Mouse (Mus musculus): ENCODE measurements around the gene Lect2. TPM values are rescaled to one million over a fixed set of nuclear protein-coding genes. Genes with fewer than 3 reads are reported as not detected.

Lect2 gene
- polyA plus RNA-seq, 1 experiment from 2014 or later, result 0.88 TPM

- no peak overlapping the region for H3K4me2 ChIP-seq (ENCODE audit: low read length)
- DNase-seq (ENCODE audit: low spot score) (no peak), ATAC-seq (replicated peaks; ENCODE audit: low FRiP score, low read depth) (no peak)
- H3K27ac ChIP-seq, result no peak overlapping the region
- H3K9ac ChIP-seq (ENCODE audit: low read depth, low read length), result no peak overlapping the region
- no peaks in the 10 kb centered on the region for H3K36me3 ChIP-seq (ENCODE audit: insufficient read depth, low read length)
- no peak overlapping the region for H3K4me3 ChIP-seq (replicated peaks; ENCODE audit: low read depth, low read length)
- no peaks in the 10 kb centered on the region for H3K4me1 ChIP-seq (replicated peaks; ENCODE audit: insufficient read depth, low read length)
- TF ChIP-seq CTCF (IDR thresholded peaks at IDR 0.05; ENCODE audit: low read depth), result no peak
- WGBS, result 61% methylated on average over 8 of the region's 8 CpGs
- H3K9me3 ChIP-seq (replicated peaks; ENCODE audit: low read length), result no peaks in the 10 kb centered on the region
- H3K27me3 ChIP-seq (ENCODE audit: insufficient read depth, low read length), result no peaks in the 10 kb centered on the region
Observed at GRCm38 (mm10) chr13:56561129-56561528, 12.8 kb upstream of the Lect2 start.

GRCm38 (mm10) chr13:56559841-56560370 lies 11.6 kb upstream of the Lect2 start:
- WGBS, result 74% methylated on average over 6 of the region's 6 CpGs
- Histone ChIP-seq H3K27me3 (ENCODE audit: insufficient read depth, low read length) (no peaks in the 10 kb centered on the region), H3K4me2 (ENCODE audit: low read length) (no peak overlapping the region), H3K4me3 (replicated peaks; ENCODE audit: low read depth, low read length) (no peak overlapping the region), H3K9ac (ENCODE audit: low read depth, low read length) (no peak overlapping the region), H3K27ac (no peak overlapping the region), H3K36me3 (ENCODE audit: insufficient read depth, low read length) (no peaks in the 10 kb centered on the region), H3K4me1 (replicated peaks; ENCODE audit: insufficient read depth, low read length) (no peaks in the 10 kb centered on the region), H3K9me3 (replicated peaks; ENCODE audit: low read length) (no peaks in the 10 kb centered on the region)
- DNase-seq (ENCODE audit: low spot score) (no peak), ATAC-seq (replicated peaks; ENCODE audit: low FRiP score, low read depth) (no peak)
- no peak for TF ChIP-seq CTCF (IDR thresholded peaks at IDR 0.05; ENCODE audit: low read depth)

GRCm38 (mm10) chr13:56558811-56559210 lies 10.5 kb upstream of the Lect2 start:
- ATAC-seq (replicated peaks; ENCODE audit: low FRiP score, low read depth) (0 out of 2 replicates have a peak, but pooled peaks have one; percentile 44), DNase-seq (ENCODE audit: low spot score) (no peak)
- no peak overlapping the region for H3K27ac ChIP-seq
- no peaks in the 10 kb centered on the region for H3K9me3 ChIP-seq (replicated peaks; ENCODE audit: low read length)
- no peak for TF ChIP-seq CTCF (IDR thresholded peaks at IDR 0.05; ENCODE audit: low read depth)
- WGBS, result 60% methylated on average over 3 of the region's 3 CpGs
- no peaks in the 10 kb centered on the region for H3K27me3 ChIP-seq (ENCODE audit: insufficient read depth, low read length)
- no peaks in the 10 kb centered on the region for H3K36me3 ChIP-seq (ENCODE audit: insufficient read depth, low read length)
- no peaks in the 10 kb centered on the region for H3K4me1 ChIP-seq (replicated peaks; ENCODE audit: insufficient read depth, low read length)
- H3K4me2 ChIP-seq (ENCODE audit: low read length), result no peak overlapping the region
- H3K9ac ChIP-seq (ENCODE audit: low read depth, low read length), result no peak overlapping the region
- no peak overlapping the region for H3K4me3 ChIP-seq (replicated peaks; ENCODE audit: low read depth, low read length)

- Histone ChIP-seq H3K27me3 (ENCODE audit: insufficient read depth, low read length) (no peaks in the 10 kb centered on the region), H3K4me2 (ENCODE audit: low read length) (no peak overlapping the region), H3K27ac (no peak overlapping the region), H3K36me3 (ENCODE audit: insufficient read depth, low read length) (no peaks in the 10 kb centered on the region), H3K9ac (ENCODE audit: low read depth, low read length) (no peak overlapping the region), H3K4me1 (replicated peaks; ENCODE audit: insufficient read depth, low read length) (no peaks in the 10 kb centered on the region), H3K9me3 (replicated peaks; ENCODE audit: low read length) (no peaks in the 10 kb centered on the region), H3K4me3 (replicated peaks; ENCODE audit: low read depth, low read length) (no peak overlapping the region)
- 61% methylated on average over 3 of the region's 3 CpGs for WGBS
- ATAC-seq (replicated peaks; ENCODE audit: low FRiP score, low read depth) (no peak), DNase-seq (ENCODE audit: low spot score) (no peak)
- no peak for TF ChIP-seq CTCF (IDR thresholded peaks at IDR 0.05; ENCODE audit: low read depth)
Observed at GRCm38 (mm10) chr13:56556701-56557100, 8.4 kb upstream of the Lect2 start.

GRCm38 (mm10) chr13:56555957-56556356 lies 7.7 kb upstream of the Lect2 start:
- H3K27ac ChIP-seq, result no peak overlapping the region
- peak; percentile 90 for DNase-seq (ENCODE audit: low spot score)
- peak; percentile 76 for TF ChIP-seq CTCF (IDR thresholded peaks at IDR 0.05; ENCODE audit: low read depth)
- no peaks in the 10 kb centered on the region for H3K36me3 ChIP-seq (ENCODE audit: insufficient read depth, low read length)
- no peak overlapping the region for H3K4me3 ChIP-seq (replicated peaks; ENCODE audit: low read depth, low read length)
- H3K9ac ChIP-seq (ENCODE audit: low read depth, low read length), result no peak overlapping the region
- no peaks in the 10 kb centered on the region for H3K9me3 ChIP-seq (replicated peaks; ENCODE audit: low read length)
- no peak overlapping the region for H3K4me2 ChIP-seq (ENCODE audit: low read length)
- no peak for ATAC-seq (replicated peaks; ENCODE audit: low FRiP score, low read depth)
- H3K4me1 ChIP-seq (replicated peaks; ENCODE audit: insufficient read depth, low read length), result no peaks in the 10 kb centered on the region
- WGBS, result 0% methylated on average over 1 of the region's 1 CpGs
- H3K27me3 ChIP-seq (ENCODE audit: insufficient read depth, low read length), result no peaks in the 10 kb centered on the region

- 14% methylated on average over 2 of the region's 2 CpGs for WGBS
- Histone ChIP-seq H3K4me2 (ENCODE audit: low read length) (no peak overlapping the region), H3K4me1 (replicated peaks; ENCODE audit: insufficient read depth, low read length) (no peaks in the 10 kb centered on the region), H3K9me3 (replicated peaks; ENCODE audit: low read length) (no peaks in the 10 kb centered on the region), H3K27me3 (ENCODE audit: insufficient read depth, low read length) (no peaks in the 10 kb centered on the region), H3K4me3 (replicated peaks; ENCODE audit: low read depth, low read length) (no peak overlapping the region), H3K36me3 (ENCODE audit: insufficient read depth, low read length) (no peaks in the 10 kb centered on the region), H3K9ac (ENCODE audit: low read depth, low read length) (no peak overlapping the region), H3K27ac (no peak overlapping the region)
- ATAC-seq (replicated peaks; ENCODE audit: low FRiP score, low read depth) (no peak), DNase-seq (ENCODE audit: low spot score) (peak; percentile 85)
- TF ChIP-seq CTCF (IDR thresholded peaks at IDR 0.05; ENCODE audit: low read depth), result peak; percentile 71
Observed at GRCm38 (mm10) chr13:56554409-56554808, 6.1 kb upstream of the Lect2 start.

- H3K27me3 ChIP-seq (ENCODE audit: insufficient read depth, low read length), result no peaks in the 10 kb centered on the region
- no peak overlapping the region for H3K9ac ChIP-seq (ENCODE audit: low read depth, low read length)
- no peak overlapping the region for H3K4me3 ChIP-seq (replicated peaks; ENCODE audit: low read depth, low read length)
- H3K4me2 ChIP-seq (ENCODE audit: low read length), result no peak overlapping the region
- no peak for TF ChIP-seq CTCF (IDR thresholded peaks at IDR 0.05; ENCODE audit: low read depth)
- WGBS, result 58% methylated on average over 2 of the region's 2 CpGs
- no peak for ATAC-seq (replicated peaks; ENCODE audit: low FRiP score, low read depth)
- H3K4me1 ChIP-seq (replicated peaks; ENCODE audit: insufficient read depth, low read length), result no peaks in the 10 kb centered on the region
- no peak overlapping the region for H3K27ac ChIP-seq
- no peaks in the 10 kb centered on the region for H3K36me3 ChIP-seq (ENCODE audit: insufficient read depth, low read length)
- DNase-seq (ENCODE audit: low spot score), result no peak
- H3K9me3 ChIP-seq (replicated peaks; ENCODE audit: low read length), result no peaks in the 10 kb centered on the region
Observed at GRCm38 (mm10) chr13:56553923-56554322, 5.6 kb upstream of the Lect2 start.
